Mouse (Mus musculus): ENCODE measurements at regions not wholly inside any gene's neighbourhood (a gene's known extent, or its start where the extent isn't known, plus 50 kb on each side); places are given as distances from the start of the nearest gene placed in this dataset.

- no peak for TF ChIP-seq CTCF (IDR thresholded peaks at IDR 0.05; ENCODE audit: low read depth)
- TF ChIP-seq EP300 (IDR thresholded peaks at IDR 0.05; ENCODE audit: low read depth), result no peak
These were observed 235.3 kb downstream of the Mycn start for GRCm38 (mm10) chr12:12706326-12706920.

Measured in liver, postnatal 0 days (tissue).